Mouse (Mus musculus) brain, embryonic 14.5 days (tissue): Measurements from ENCODE around the gene Polr3f.

Experiments used
- CTCF ChIP-seq: fragments of 200-500 bp; IDR thresholded peaks from 2 replicates; pipeline ENCODE4 v1.5.1; 2012; ENCODE audit warnings: inconsistent platforms, mild to moderate bottlenecking, moderate library complexity, borderline replicate concordance; ENCODE audit not compliant: insufficient read depth, insufficient read length; ENCODE audit errors: extremely low read depth
- POLR2A ChIP-seq: fragments of 200-500 bp; IDR thresholded peaks from 2 replicates; pipeline ENCODE4 v1.6.1; 2012; ENCODE audit warnings: mild to moderate bottlenecking, inconsistent platforms, borderline replicate concordance; ENCODE audit not compliant: poor library complexity, insufficient read depth, insufficient read length, severe bottlenecking; ENCODE audit errors: extremely low read depth

- TF ChIP-seq POLR2A (no peak), CTCF (no peak)
Measured at GRCm38 (mm10) chr2:144525856-144526255, 1.7 kb upstream of the Polr3f start.
